Mouse (Mus musculus): ENCODE data around the gene Donson. TPM values are rescaled to one million over a fixed set of nuclear protein-coding genes. Genes with fewer than 3 reads are reported as not detected.

Gene Donson
- polyA plus RNA-seq (2015; fragmentation: Nextera tagmentation; extraction: Ambion mirVana): 11.7 and 16.9 TPM in 2 replicates

DNA sequence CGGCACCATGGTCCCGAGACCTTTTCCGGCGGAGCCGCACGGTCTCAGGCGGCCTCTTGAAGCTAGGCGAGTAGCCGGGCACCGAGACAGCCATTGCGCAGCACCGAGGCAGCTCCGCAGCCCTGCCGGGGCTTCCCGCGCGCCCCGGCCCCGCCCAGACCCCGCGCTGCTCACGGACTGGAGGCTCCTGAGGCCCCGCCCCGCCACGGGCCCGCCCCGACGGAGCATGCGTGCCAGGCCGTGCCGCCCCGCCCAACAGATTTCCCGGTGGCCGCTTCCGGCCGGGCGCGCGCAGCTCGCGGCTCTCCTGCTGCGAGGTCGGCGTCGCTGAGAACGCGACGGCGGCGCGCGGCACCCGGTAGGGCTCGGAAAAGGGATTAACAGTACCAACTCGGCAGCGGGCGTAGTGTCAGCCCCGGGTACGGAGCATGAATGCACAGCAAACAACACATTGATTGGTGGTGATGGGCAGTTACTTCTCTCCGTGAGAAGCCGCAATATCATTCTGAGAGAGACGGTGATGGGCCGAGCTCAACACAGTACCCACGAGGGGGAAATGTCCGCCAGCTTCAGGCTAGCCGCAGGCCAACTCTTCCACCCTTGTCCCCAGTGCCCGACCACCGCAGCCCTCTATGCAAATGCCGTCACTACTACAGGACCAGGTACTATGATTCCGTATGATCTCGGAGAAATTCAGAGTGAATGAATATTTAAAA is at the start of gene Donson:
Gene Donson, minus strand, starts transcription at position 152 of the 716 bp plus-strand sequence.
- Histone ChIP-seq H3K27ac (ENCODE audit: low read length) (peak within 1 kb of the TSS; percentile 70), H3K9ac (ENCODE audit: low read length) (peak within 1 kb of the TSS; percentile 91), H3K9me3 (replicated peaks; ENCODE audit: control insufficient read depth, low read length) (no peaks in the 10 kb centered on the region), H3K27me3 (ENCODE audit: control insufficient read depth, insufficient read depth, low read length) (no peaks in the 10 kb centered on the region), H3K4me3 (replicated peaks; ENCODE audit: low read length) (peak within 1 kb of the TSS; percentile 85), H3K36me3 (ENCODE audit: control insufficient read depth, insufficient read depth, low read length) (peaks cover 5% of the 10 kb centered on the region; the same call in 1 of the 2 replicates), H3K4me1 (ENCODE audit: control insufficient read depth, insufficient read depth, low read length) (peaks cover 13% of the 10 kb centered on the region), H3K4me2 (ENCODE audit: low read depth, low read length) (peak within 1 kb of the TSS; percentile 64)
- WGBS: under 1% methylated on average over 71 of the region's 71 CpGs
- peak; percentile 99 for ATAC-seq (ENCODE audit: insufficient read depth, low FRiP score)

DNA sequence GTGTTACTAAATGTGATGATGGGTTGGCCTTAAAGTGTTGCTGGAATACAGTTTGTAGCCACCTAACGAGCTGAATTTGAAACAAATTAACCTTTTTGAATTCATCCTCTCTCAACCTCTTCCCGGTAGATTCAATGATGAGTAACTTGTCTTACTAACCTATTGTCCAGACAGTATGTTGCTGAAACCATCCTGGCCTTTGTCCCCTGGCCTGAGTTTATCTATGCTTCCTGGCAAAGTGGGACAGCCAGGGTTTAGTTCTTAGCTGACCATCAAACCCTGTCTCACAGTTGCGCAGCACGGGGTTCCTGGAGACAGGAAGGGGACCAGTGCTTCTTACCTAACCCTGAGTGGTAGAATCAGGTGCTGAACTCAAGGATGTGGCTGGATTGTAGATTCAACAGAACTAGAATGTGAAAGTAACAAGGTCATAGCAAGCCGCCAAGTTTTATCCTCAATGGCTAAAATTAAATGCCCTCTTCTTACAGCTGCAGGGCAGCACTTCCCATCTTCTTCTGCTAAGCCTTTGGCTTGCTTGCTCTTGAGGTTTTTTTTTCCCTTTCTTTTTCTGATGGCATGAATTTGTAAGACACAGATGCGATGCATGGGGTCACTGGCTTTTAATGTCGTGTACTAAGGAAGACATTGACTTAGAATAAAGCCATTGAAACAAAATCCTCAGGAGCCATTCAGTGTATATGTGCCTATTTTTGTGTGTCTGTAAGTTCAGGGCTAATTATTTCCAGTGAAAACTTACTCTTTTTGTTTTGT is 47.7 kb upstream of the Donson start:
- no peaks in the 10 kb centered on the region for H3K9me3 ChIP-seq (replicated peaks; ENCODE audit: control insufficient read depth, low read length)
- 83% methylated on average over 7 of the region's 7 CpGs for WGBS
- no peaks in the 10 kb centered on the region for H3K27me3 ChIP-seq (ENCODE audit: control insufficient read depth, insufficient read depth, low read length)
- no peak overlapping the region for H3K27ac ChIP-seq (ENCODE audit: low read length)
- peaks cover 7% of the 10 kb centered on the region; the same call in 1 of the 2 replicates for H3K4me1 ChIP-seq (ENCODE audit: control insufficient read depth, insufficient read depth, low read length)
- no peak overlapping the region for H3K9ac ChIP-seq (ENCODE audit: low read length)
- H3K36me3 ChIP-seq (ENCODE audit: control insufficient read depth, insufficient read depth, low read length): no peaks in the 10 kb centered on the region
- no peak overlapping the region for H3K4me3 ChIP-seq (replicated peaks; ENCODE audit: low read length)
- no peak for ATAC-seq (ENCODE audit: insufficient read depth, low FRiP score)
- H3K4me2 ChIP-seq (ENCODE audit: low read depth, low read length): no peak overlapping the region

DNA sequence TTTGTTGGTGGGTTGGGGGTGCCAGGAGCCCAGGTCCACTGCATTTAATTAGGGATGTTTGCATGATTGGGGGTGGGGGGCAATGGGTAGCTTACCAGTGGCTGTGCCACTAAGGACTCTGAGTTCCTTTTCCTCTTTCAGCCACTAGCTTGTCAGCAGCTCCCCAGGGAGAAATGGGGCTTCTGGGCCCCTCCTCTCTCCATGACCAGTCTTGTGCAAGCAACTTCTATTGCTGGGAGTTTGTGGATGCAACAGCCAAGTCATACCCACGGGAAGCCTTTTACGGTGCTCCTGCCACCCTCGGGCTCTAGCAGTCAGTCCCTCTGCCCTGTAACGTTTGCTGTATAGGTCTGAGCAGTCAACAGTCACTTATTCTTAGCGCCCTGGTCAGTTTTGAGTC is 46.2 kb upstream of the Donson start:
- ATAC-seq (ENCODE audit: insufficient read depth, low FRiP score): no peak
- Histone ChIP-seq H3K9ac (ENCODE audit: low read length) (no peak overlapping the region), H3K4me2 (ENCODE audit: low read depth, low read length) (no peak overlapping the region), H3K27me3 (ENCODE audit: control insufficient read depth, insufficient read depth, low read length) (no peaks in the 10 kb centered on the region), H3K36me3 (ENCODE audit: control insufficient read depth, insufficient read depth, low read length) (no peaks in the 10 kb centered on the region), H3K4me3 (replicated peaks; ENCODE audit: low read length) (no peak overlapping the region), H3K4me1 (ENCODE audit: control insufficient read depth, insufficient read depth, low read length) (peaks cover 11% of the 10 kb centered on the region), H3K27ac (ENCODE audit: low read length) (no peak overlapping the region), H3K9me3 (replicated peaks; ENCODE audit: control insufficient read depth, low read length) (no peaks in the 10 kb centered on the region)
- 71% methylated on average over 5 of the region's 5 CpGs for WGBS

DNA sequence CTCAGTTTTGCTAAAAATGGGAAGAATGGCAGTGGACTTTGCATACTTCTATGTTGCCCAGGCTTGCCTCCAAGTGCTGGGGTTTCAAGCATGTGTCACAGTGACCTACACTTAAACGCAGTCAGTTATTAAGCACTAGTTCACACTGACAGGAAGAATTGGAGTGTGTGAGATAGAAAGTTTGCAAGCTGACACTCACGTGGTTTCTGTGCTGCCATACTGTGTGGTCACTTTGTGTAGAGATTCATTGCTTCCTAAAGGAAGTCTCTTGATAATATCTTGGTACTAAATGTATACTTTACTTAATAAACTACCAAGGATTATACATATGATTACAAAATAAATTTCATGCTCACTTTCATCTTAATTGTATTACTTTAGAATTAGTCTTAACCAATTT is 44.2 kb upstream of the Donson start:
- Histone ChIP-seq H3K36me3 (ENCODE audit: control insufficient read depth, insufficient read depth, low read length) (no peaks in the 10 kb centered on the region), H3K4me2 (ENCODE audit: low read depth, low read length) (no peak overlapping the region), H3K27me3 (ENCODE audit: control insufficient read depth, insufficient read depth, low read length) (no peaks in the 10 kb centered on the region), H3K4me3 (replicated peaks; ENCODE audit: low read length) (no peak overlapping the region), H3K9me3 (replicated peaks; ENCODE audit: control insufficient read depth, low read length) (no peaks in the 10 kb centered on the region), H3K9ac (ENCODE audit: low read length) (no peak overlapping the region), H3K27ac (ENCODE audit: low read length) (no peak overlapping the region), H3K4me1 (ENCODE audit: control insufficient read depth, insufficient read depth, low read length) (peaks cover 8% of the 10 kb centered on the region)
- ATAC-seq (ENCODE audit: insufficient read depth, low FRiP score): no peak
- WGBS: 65% methylated on average over 2 of the region's 2 CpGs

DNA sequence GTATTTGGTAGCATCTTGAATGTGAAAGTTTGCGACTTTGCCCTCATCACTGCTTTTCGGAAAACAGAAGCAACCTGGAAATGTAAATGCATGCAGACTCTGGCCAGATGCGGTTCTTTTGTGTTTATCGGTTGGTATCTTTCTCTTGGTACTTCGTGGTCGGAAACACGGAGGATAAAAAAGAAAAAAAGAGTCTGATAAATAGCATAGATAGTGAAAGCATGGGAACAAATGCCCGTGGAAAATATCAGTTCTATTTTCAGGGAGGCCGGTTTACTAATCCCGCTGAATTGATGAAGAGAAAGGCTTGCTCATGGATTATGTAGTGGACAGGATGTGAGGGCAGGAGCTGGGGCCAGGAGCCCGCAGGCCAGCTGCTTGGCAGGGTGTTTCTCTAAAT is 41.9 kb upstream of the Donson start:
- Histone ChIP-seq H3K4me3 (replicated peaks; ENCODE audit: low read length) (peak overlapping the region; percentile 85), H3K9ac (ENCODE audit: low read length) (peak overlapping the region; percentile 91), H3K4me1 (ENCODE audit: control insufficient read depth, insufficient read depth, low read length) (peaks cover 18% of the 10 kb centered on the region), H3K4me2 (ENCODE audit: low read depth, low read length) (peak overlapping the region; percentile 82), H3K27ac (ENCODE audit: low read length) (peak overlapping the region; percentile 92), H3K36me3 (ENCODE audit: control insufficient read depth, insufficient read depth, low read length) (no peaks in the 10 kb centered on the region), H3K27me3 (ENCODE audit: control insufficient read depth, insufficient read depth, low read length) (no peaks in the 10 kb centered on the region), H3K9me3 (replicated peaks; ENCODE audit: control insufficient read depth, low read length) (no peaks in the 10 kb centered on the region)
- WGBS: 2% methylated on average over 11 of the region's 11 CpGs
- no peak for ATAC-seq (ENCODE audit: insufficient read depth, low FRiP score)

DNA sequence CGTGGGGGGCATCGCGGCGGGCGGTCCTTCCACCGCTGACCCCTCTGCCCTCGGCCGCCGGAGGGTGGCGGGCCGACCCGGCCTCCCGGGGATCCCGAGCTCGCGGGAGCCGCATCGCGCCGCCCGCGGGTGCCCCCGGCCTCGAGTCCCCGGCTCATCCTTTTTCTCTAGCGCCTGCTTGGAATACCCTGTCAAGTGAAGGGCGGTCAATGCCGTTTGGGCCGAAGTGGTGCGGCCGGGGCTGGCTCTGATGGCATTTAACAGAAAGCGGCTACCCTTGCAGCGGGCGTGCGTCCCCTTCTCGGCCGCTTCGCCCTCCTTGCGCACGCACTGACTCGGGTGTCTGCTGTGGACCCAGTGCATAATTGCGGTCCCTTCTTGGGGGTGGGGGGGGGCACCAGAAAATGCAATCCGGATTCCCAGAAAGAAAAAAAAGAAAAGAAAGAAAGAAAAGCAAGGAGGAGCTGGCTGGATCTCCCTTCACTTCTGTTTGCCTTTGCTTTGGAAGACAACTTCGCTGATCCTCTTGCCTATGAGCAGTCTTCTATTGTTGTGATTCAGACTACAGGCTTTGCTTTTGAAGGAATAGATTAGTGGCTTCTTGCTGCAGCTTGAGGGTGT is 41.4 kb upstream of the Donson start:
- Histone ChIP-seq H3K27ac (ENCODE audit: low read length) (peak overlapping the region; percentile 92), H3K9me3 (replicated peaks; ENCODE audit: control insufficient read depth, low read length) (no peaks in the 10 kb centered on the region), H3K4me3 (replicated peaks; ENCODE audit: low read length) (peak overlapping the region; percentile 85), H3K36me3 (ENCODE audit: control insufficient read depth, insufficient read depth, low read length) (no peaks in the 10 kb centered on the region), H3K27me3 (ENCODE audit: control insufficient read depth, insufficient read depth, low read length) (no peaks in the 10 kb centered on the region), H3K4me2 (ENCODE audit: low read depth, low read length) (peak overlapping the region; percentile 82), H3K9ac (ENCODE audit: low read length) (peak overlapping the region; percentile 91), H3K4me1 (ENCODE audit: control insufficient read depth, insufficient read depth, low read length) (peaks cover 18% of the 10 kb centered on the region)
- WGBS: 1% methylated on average over 44 of the region's 44 CpGs
- no peak for ATAC-seq (ENCODE audit: insufficient read depth, low FRiP score)

DNA sequence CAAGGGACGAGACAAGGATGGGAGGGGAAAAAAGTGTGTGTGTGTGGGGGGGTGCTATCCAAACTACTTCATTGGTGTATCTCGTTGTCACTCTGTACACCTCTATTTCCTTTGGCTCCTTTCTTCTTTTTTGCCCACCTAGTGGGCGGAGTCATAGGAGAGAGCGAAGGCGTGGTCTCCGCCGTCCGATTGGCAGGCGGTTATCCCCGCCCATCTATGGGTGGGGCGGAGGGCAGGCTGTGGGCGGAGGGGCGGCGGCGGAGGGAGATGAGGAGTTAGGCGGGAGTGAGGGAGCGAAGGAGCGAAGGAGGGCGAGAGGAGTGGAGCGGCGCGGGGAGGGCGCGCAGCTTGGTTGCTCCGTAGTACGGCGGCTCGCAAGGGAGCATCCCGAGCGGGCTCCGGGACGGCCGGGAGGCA is 40.5 kb upstream of the Donson start, which contains the start of gene Itsn1:
Gene Itsn1, plus strand, starts transcription at position 216 of the 417 bp plus-strand sequence.
- H3K4me1 ChIP-seq (ENCODE audit: control insufficient read depth, insufficient read depth, low read length): peaks cover 18% of the 10 kb centered on the region
- H3K36me3 ChIP-seq (ENCODE audit: control insufficient read depth, insufficient read depth, low read length): no peaks in the 10 kb centered on the region
- peak within 1 kb of the TSS; percentile 82 for H3K4me2 ChIP-seq (ENCODE audit: low read depth, low read length)
- peak within 1 kb of the TSS; percentile 91 for H3K9ac ChIP-seq (ENCODE audit: low read length)
- H3K27ac ChIP-seq (ENCODE audit: low read length): peak within 1 kb of the TSS; percentile 92
- H3K4me3 ChIP-seq (replicated peaks; ENCODE audit: low read length): peak within 1 kb of the TSS; percentile 85
- WGBS: under 1% methylated on average over 33 of the region's 33 CpGs
- H3K9me3 ChIP-seq (replicated peaks; ENCODE audit: control insufficient read depth, low read length): no peaks in the 10 kb centered on the region
- H3K27me3 ChIP-seq (ENCODE audit: control insufficient read depth, insufficient read depth, low read length): no peaks in the 10 kb centered on the region
- peak; percentile 94 for ATAC-seq (ENCODE audit: insufficient read depth, low FRiP score)

DNA sequence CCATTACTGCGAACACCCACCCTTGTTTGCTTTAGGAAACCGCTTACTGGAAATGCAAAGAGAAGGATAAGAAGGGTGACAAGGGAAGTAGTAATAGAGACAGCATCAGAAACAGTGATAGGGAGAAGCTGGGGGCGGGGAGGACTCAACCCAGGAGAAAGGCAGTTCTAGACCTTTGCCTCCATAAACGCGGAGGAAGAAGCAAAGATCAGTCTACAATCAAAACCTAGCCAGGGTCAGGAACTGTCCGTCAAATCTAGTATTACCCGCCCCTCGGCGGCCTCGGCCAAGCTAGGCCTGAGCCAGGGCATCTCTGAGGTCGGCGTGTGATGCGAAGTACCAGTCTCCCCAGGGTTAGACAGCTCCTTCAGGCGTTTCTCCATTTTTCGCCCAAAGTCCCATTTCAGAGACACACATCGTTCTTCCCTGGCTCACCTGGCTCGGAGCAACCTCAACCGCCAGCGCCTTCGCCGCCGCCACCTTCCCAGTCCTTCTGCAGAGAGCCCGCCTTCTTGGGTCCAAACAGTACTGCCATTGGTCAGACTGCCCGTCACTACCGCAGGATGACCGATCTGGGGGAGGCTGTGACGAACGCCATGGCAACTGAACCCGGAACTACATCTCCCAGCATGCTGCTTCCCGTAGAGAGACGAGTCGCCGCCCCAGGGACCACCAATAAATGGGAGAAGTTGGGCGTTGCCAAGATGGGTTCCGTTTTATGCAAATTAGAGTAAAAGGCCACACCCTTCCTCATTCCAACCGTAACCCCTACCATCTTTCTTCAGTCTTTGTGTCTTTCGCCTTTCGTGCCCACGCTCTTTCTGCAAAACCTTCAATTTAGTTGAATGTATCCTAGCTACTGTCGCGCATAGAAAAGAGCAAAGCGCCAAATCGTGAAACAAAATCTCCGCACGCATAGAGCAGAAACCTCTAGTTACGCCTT is 39.8 kb upstream of the Donson start, which contains the start of gene Cryzl1:
Gene Cryzl1, minus strand, starts transcription at position 853 of the 943 bp plus-strand sequence.
- ATAC-seq (ENCODE audit: insufficient read depth, low FRiP score): peak; percentile 96
- H3K4me2 ChIP-seq (ENCODE audit: low read depth, low read length): peak within 1 kb of the TSS; percentile 82
- H3K9ac ChIP-seq (ENCODE audit: low read length): peak within 1 kb of the TSS; percentile 91
- no peaks in the 10 kb centered on the region for H3K27me3 ChIP-seq (ENCODE audit: control insufficient read depth, insufficient read depth, low read length)
- peaks cover 18% of the 10 kb centered on the region for H3K4me1 ChIP-seq (ENCODE audit: control insufficient read depth, insufficient read depth, low read length)
- peak within 1 kb of the TSS; percentile 92 for H3K27ac ChIP-seq (ENCODE audit: low read length)
- no peaks in the 10 kb centered on the region for H3K9me3 ChIP-seq (replicated peaks; ENCODE audit: control insufficient read depth, low read length)
- under 1% methylated on average over 46 of the region's 46 CpGs for WGBS
- no peaks in the 10 kb centered on the region for H3K36me3 ChIP-seq (ENCODE audit: control insufficient read depth, insufficient read depth, low read length)
- H3K4me3 ChIP-seq (replicated peaks; ENCODE audit: low read length): peak within 1 kb of the TSS; percentile 85
